Mouse (Mus musculus): ENCODE results near the gene Maml3. TPM values are rescaled to one million over a fixed set of nuclear protein-coding genes. Genes with fewer than 3 reads are reported as not detected.

The Maml3 gene
- polyA plus RNA-seq, 1 experiment from 2014 or later: 5.0 TPM

DNA sequence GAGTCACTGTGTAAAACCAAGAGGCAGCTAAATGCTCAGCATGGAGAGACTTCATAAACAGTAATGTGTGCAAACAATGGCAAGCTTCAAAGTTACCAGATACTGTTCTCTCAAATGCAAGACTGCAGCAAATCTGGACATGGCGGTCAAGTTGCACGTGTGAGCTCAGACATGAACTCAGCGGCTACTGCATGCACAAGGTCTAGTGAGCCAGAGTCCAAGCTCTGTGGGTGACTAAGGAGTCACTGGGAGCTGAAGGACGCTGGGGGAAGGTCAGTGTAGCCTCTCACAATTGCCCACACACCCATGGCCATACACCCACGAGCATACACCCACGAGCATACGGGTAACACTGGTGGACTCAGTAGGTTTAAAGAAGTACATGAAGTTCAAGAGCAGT is 130.3 kb downstream of the Maml3 start:
- no peaks in the 10 kb centered on the region for H3K27me3 ChIP-seq (replicated peaks; ENCODE audit: control insufficient read depth, insufficient read depth, low read length)
- H3K9me3 ChIP-seq (ENCODE audit: control insufficient read depth, low read length): no peaks in the 10 kb centered on the region
- no peak overlapping the region for H3K4me3 ChIP-seq (replicated peaks; ENCODE audit: low read length)
- H3K27ac ChIP-seq (ENCODE audit: low read length): no peak overlapping the region
- no peak overlapping the region for H3K9ac ChIP-seq (replicated peaks; ENCODE audit: low read depth, low read length)
- H3K36me3 ChIP-seq (ENCODE audit: control insufficient read depth, insufficient read depth): no peaks in the 10 kb centered on the region
- no peak for ATAC-seq
- no peaks in the 10 kb centered on the region for H3K4me1 ChIP-seq (replicated peaks; ENCODE audit: control insufficient read depth, insufficient read depth, low read length)
- H3K4me2 ChIP-seq (ENCODE audit: low read length): no peak overlapping the region
- WGBS: 95% methylated on average over 7 of the region's 7 CpGs

DNA sequence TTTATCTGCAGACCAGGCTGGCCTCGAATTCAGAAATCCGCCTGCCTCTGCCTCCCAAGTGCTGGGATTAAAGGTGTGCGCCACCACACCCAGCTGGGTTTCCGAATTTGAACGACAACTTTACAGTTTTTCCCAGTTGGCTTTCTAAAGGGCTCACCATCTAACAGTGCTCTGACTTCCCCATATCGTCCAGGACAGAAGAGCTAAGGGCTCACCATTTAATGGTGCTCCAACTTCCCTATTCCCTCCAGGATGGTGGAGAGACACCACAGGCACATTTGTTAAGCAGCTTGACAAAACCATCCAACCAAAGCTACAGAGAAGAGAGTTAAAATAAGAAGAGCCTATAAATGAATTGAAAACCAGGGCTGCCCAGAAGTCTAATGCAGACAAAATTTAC is 130.7 kb downstream of the Maml3 start:
- Histone ChIP-seq H3K27ac (ENCODE audit: low read length) (no peak overlapping the region), H3K36me3 (ENCODE audit: control insufficient read depth, insufficient read depth) (no peaks in the 10 kb centered on the region), H3K9ac (replicated peaks; ENCODE audit: low read depth, low read length) (no peak overlapping the region), H3K4me1 (replicated peaks; ENCODE audit: control insufficient read depth, insufficient read depth, low read length) (no peaks in the 10 kb centered on the region), H3K27me3 (replicated peaks; ENCODE audit: control insufficient read depth, insufficient read depth, low read length) (no peaks in the 10 kb centered on the region), H3K4me3 (replicated peaks; ENCODE audit: low read length) (no peak overlapping the region), H3K4me2 (ENCODE audit: low read length) (no peak overlapping the region), H3K9me3 (ENCODE audit: control insufficient read depth, low read length) (no peaks in the 10 kb centered on the region)
- 96% methylated on average over 6 of the region's 6 CpGs for WGBS
- no peak for ATAC-seq

DNA sequence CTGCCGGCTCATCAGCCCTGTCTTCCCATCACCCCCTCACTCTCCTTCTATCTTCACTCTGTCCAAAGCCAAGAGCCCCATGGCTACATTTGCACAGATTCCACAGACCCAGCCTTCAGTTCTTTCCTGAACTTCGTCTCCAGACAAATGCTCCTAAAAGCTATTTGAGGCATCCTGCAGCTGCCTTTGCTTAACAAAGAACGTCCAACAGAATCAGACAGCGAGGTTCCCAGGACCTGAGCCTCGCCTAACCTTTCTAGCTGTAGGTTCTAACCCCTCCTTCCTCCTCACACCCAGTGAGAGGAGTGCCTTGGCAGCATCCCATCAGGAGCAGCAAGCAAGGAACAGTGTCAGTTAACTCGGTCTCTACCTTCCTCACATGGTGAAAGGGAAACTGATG is 132.3 kb downstream of the Maml3 start:
- no peaks in the 10 kb centered on the region for H3K4me1 ChIP-seq (replicated peaks; ENCODE audit: control insufficient read depth, insufficient read depth, low read length)
- no peaks in the 10 kb centered on the region for H3K27me3 ChIP-seq (replicated peaks; ENCODE audit: control insufficient read depth, insufficient read depth, low read length)
- H3K36me3 ChIP-seq (ENCODE audit: control insufficient read depth, insufficient read depth): no peaks in the 10 kb centered on the region
- H3K4me2 ChIP-seq (ENCODE audit: low read length): no peak overlapping the region
- no peaks in the 10 kb centered on the region for H3K9me3 ChIP-seq (ENCODE audit: control insufficient read depth, low read length)
- WGBS: 57% methylated on average over 6 of the region's 6 CpGs
- H3K4me3 ChIP-seq (replicated peaks; ENCODE audit: low read length): no peak overlapping the region
- ATAC-seq: no peak
- H3K9ac ChIP-seq (replicated peaks; ENCODE audit: low read depth, low read length): no peak overlapping the region
- H3K27ac ChIP-seq (ENCODE audit: low read length): no peak overlapping the region

DNA sequence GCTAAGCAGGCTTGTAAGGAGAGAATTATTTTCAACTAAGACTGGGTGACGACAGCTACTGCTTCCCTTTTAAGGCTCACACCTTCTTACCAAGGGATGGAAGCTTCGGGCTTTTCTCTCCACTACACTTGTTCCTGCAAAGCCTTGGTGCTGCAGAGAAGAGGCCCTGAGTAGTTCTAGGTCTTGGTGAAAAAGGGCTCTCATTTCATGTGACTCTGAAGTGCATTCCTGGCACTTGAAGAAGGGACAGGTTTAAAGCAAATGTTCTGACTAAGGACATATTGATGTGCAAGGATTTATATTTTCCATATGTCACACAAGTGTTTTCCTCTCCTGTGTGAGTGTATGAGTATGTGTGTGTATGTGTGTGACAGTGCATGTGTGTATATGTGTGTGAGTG is 134.4 kb downstream of the Maml3 start:
- no peak overlapping the region for H3K9ac ChIP-seq (replicated peaks; ENCODE audit: low read depth, low read length)
- H3K36me3 ChIP-seq (ENCODE audit: control insufficient read depth, insufficient read depth): no peaks in the 10 kb centered on the region
- no peak for ATAC-seq
- H3K4me3 ChIP-seq (replicated peaks; ENCODE audit: low read length): no peak overlapping the region
- peaks cover 3% of the 10 kb centered on the region for H3K4me1 ChIP-seq (replicated peaks; ENCODE audit: control insufficient read depth, insufficient read depth, low read length)
- no peaks in the 10 kb centered on the region for H3K9me3 ChIP-seq (ENCODE audit: control insufficient read depth, low read length)
- no peak overlapping the region for H3K27ac ChIP-seq (ENCODE audit: low read length)
- 90% methylated on average over 2 of the region's 2 CpGs for WGBS
- no peaks in the 10 kb centered on the region for H3K27me3 ChIP-seq (replicated peaks; ENCODE audit: control insufficient read depth, insufficient read depth, low read length)
- H3K4me2 ChIP-seq (ENCODE audit: low read length): no peak overlapping the region

GRCm38 (mm10) chr3:51969451-51969850 is 135.4 kb downstream of the Maml3 start:
- Histone ChIP-seq H3K4me2 (ENCODE audit: low read length) (no peak overlapping the region), H3K4me1 (replicated peaks; ENCODE audit: control insufficient read depth, insufficient read depth, low read length) (peaks cover 8% of the 10 kb centered on the region), H3K4me3 (replicated peaks; ENCODE audit: low read length) (no peak overlapping the region), H3K27ac (ENCODE audit: low read length) (no peak overlapping the region), H3K27me3 (replicated peaks; ENCODE audit: control insufficient read depth, insufficient read depth, low read length) (no peaks in the 10 kb centered on the region), H3K9me3 (ENCODE audit: control insufficient read depth, low read length) (no peaks in the 10 kb centered on the region), H3K36me3 (ENCODE audit: control insufficient read depth, insufficient read depth) (no peaks in the 10 kb centered on the region), H3K9ac (replicated peaks; ENCODE audit: low read depth, low read length) (no peak overlapping the region)
- WGBS: 67% methylated on average over 6 of the region's 6 CpGs
- no peak for ATAC-seq

DNA sequence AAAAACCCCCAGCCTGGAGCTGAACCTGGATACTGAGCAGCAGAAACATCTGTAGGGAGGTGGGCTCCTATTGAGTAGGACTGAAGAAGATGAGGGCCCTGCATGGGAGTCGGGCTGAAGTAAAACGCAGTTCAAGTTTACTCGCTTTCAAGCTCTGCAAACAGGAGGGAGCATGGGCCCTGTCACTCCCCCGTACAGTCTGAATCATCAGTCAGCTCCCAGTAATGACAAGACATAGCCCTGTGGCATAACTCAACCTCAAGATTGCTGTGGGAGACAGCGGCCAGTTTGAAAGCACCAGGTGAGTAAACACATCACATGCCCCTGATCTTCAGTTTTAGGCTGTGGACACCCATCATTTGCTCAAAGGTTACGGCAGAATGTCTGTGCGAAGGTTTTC is 139.0 kb downstream of the Maml3 start:
- ATAC-seq: no peak
- no peak overlapping the region for H3K4me3 ChIP-seq (replicated peaks; ENCODE audit: low read length)
- H3K9ac ChIP-seq (replicated peaks; ENCODE audit: low read depth, low read length): no peak overlapping the region; the same call in 1 of the 2 replicates
- H3K4me2 ChIP-seq (ENCODE audit: low read length): no peak overlapping the region
- H3K4me1 ChIP-seq (replicated peaks; ENCODE audit: control insufficient read depth, insufficient read depth, low read length): peaks cover 24% of the 10 kb centered on the region
- H3K27me3 ChIP-seq (replicated peaks; ENCODE audit: control insufficient read depth, insufficient read depth, low read length): no peaks in the 10 kb centered on the region
- H3K27ac ChIP-seq (ENCODE audit: low read length): peak overlapping the region; percentile 46
- no peaks in the 10 kb centered on the region for H3K36me3 ChIP-seq (ENCODE audit: control insufficient read depth, insufficient read depth)
- H3K9me3 ChIP-seq (ENCODE audit: control insufficient read depth, low read length): no peaks in the 10 kb centered on the region
- 65% methylated on average over 7 of the region's 7 CpGs for WGBS

DNA sequence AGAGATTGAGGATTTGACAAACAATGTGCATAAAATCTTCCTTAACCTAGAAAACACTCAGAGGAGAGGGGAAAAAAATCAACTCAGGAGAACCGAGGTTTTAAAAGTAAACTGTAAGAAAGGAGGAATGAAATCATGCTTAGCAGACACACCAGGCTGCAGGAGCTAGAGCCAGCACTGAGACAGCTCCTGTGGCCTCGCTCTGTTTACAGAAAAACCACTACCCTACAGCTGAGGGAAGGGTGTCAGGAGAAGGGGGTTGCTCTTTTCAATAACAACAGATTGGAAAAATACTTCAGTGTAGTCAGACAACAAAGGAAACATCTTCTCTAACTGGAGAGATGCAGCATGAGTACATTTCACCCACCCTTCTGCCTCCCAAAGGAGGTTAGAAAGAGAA is 139.4 kb downstream of the Maml3 start:
- H3K36me3 ChIP-seq (ENCODE audit: control insufficient read depth, insufficient read depth): no peaks in the 10 kb centered on the region
- no peak for ATAC-seq
- H3K9me3 ChIP-seq (ENCODE audit: control insufficient read depth, low read length): no peaks in the 10 kb centered on the region
- 32% methylated on average over 2 of the region's 2 CpGs for WGBS
- no peak overlapping the region for H3K4me2 ChIP-seq (ENCODE audit: low read length)
- H3K9ac ChIP-seq (replicated peaks; ENCODE audit: low read depth, low read length): no peak overlapping the region; the same call in 1 of the 2 replicates
- H3K4me1 ChIP-seq (replicated peaks; ENCODE audit: control insufficient read depth, insufficient read depth, low read length): peaks cover 24% of the 10 kb centered on the region
- H3K27ac ChIP-seq (ENCODE audit: low read length): peak overlapping the region; percentile 46
- H3K4me3 ChIP-seq (replicated peaks; ENCODE audit: low read length): no peak overlapping the region
- H3K27me3 ChIP-seq (replicated peaks; ENCODE audit: control insufficient read depth, insufficient read depth, low read length): no peaks in the 10 kb centered on the region

DNA sequence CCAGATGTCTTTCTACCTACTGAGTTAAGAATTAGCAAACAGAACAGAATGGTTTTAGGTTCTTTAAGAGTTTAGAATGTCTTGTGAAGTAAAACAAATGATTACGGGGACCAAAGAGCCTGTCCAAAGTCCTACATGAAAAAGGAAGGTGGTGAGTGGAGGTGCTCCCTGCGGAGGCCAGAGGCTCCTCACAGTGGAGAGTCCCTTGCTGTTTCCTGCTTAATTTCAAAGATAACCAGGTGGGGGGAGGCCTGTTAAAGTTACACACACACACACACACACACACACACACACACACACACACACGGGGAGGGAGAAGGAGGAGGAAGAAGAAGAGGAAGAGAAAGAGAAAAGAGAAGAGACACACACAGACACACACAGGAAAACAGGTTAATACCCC is 139.9 kb downstream of the Maml3 start:
- 32% methylated on average over 2 of the region's 3 CpGs for WGBS
- no peak for ATAC-seq
- H3K27ac ChIP-seq (ENCODE audit: low read length): peak overlapping the region; percentile 84
- peaks cover 24% of the 10 kb centered on the region for H3K4me1 ChIP-seq (replicated peaks; ENCODE audit: control insufficient read depth, insufficient read depth, low read length)
- H3K9me3 ChIP-seq (ENCODE audit: control insufficient read depth, low read length): no peaks in the 10 kb centered on the region
- H3K9ac ChIP-seq (replicated peaks; ENCODE audit: low read depth, low read length): no peak overlapping the region
- H3K36me3 ChIP-seq (ENCODE audit: control insufficient read depth, insufficient read depth): no peaks in the 10 kb centered on the region
- no peak overlapping the region for H3K4me3 ChIP-seq (replicated peaks; ENCODE audit: low read length)
- H3K4me2 ChIP-seq (ENCODE audit: low read length): no peak overlapping the region
- H3K27me3 ChIP-seq (replicated peaks; ENCODE audit: control insufficient read depth, insufficient read depth, low read length): no peaks in the 10 kb centered on the region

- Histone ChIP-seq H3K36me3 (ENCODE audit: control insufficient read depth, insufficient read depth) (no peaks in the 10 kb centered on the region), H3K4me1 (replicated peaks; ENCODE audit: control insufficient read depth, insufficient read depth, low read length) (peaks cover 24% of the 10 kb centered on the region), H3K27ac (ENCODE audit: low read length) (peak overlapping the region; percentile 84), H3K27me3 (replicated peaks; ENCODE audit: control insufficient read depth, insufficient read depth, low read length) (no peaks in the 10 kb centered on the region), H3K9me3 (ENCODE audit: control insufficient read depth, low read length) (no peaks in the 10 kb centered on the region), H3K9ac (replicated peaks; ENCODE audit: low read depth, low read length) (peak overlapping the region; percentile 56), H3K4me3 (replicated peaks; ENCODE audit: low read length) (no peak overlapping the region), H3K4me2 (ENCODE audit: low read length) (peak overlapping the region; percentile 31)
- peak; percentile 82 for ATAC-seq
- WGBS: 2% methylated on average over 4 of the region's 4 CpGs
These were observed 140.8 kb downstream of the Maml3 start for GRCm38 (mm10) chr3:51963891-51964593.
